Mouse (Mus musculus) 3T3-L1 (cell line): ENCODE measurements at regions not wholly inside any gene's neighbourhood (a gene's known extent, or its start where the extent isn't known, plus 50 kb on each side); places are given as distances from the start of the nearest gene placed in this dataset.
A peak's percentile ranks its signal among the peaks of the same experiment; 100 is the strongest.

Experiments used
- DNase-seq: peaks from one replicate; pipeline ENCODE4 v3.0.0-alpha.2; 2015; ENCODE audit warnings: low read depth, low spot score

- no peak for DNase-seq
These were observed 306.6 kb downstream of the Arl4a start for GRCm38 (mm10) chr12:39731177-39731576.

GRCm38 (mm10) chr12:39729255-39729654 lies 308.6 kb downstream of the Arl4a start:
- DNase-seq, result no peak

GRCm38 (mm10) chr12:39724172-39724571 lies 313.7 kb downstream of the Arl4a start:
- DNase-seq, result peak; percentile 60

- DNase-seq, result no peak
These were observed 322.7 kb downstream of the Arl4a start for GRCm38 (mm10) chr12:39715120-39715519.

GRCm38 (mm10) chr12:39714169-39714794 lies 323.5 kb downstream of the Arl4a start:
- DNase-seq, result no peak

GRCm38 (mm10) chr12:39711807-39712206 lies 326.0 kb downstream of the Arl4a start:
- no peak for DNase-seq

GRCm38 (mm10) chr12:39709850-39710249 lies 328.0 kb downstream of the Arl4a start:
- no peak for DNase-seq

GRCm38 (mm10) chr12:39697182-39697581 lies 340.6 kb downstream of the Arl4a start:
- DNase-seq, result no peak

- peak; percentile 68 for DNase-seq
These were observed 342.5 kb downstream of the Arl4a start for GRCm38 (mm10) chr12:39695322-39695721.

- no peak for DNase-seq
These were observed 345.8 kb downstream of the Arl4a start for GRCm38 (mm10) chr12:39692043-39692442.

GRCm38 (mm10) chr12:39685399-39685798 lies 352.4 kb downstream of the Arl4a start:
- DNase-seq, result no peak

GRCm38 (mm10) chr12:39682121-39682520 lies 355.7 kb downstream of the Arl4a start:
- DNase-seq, result no peak

GRCm38 (mm10) chr12:39675608-39676007 lies 362.2 kb downstream of the Arl4a start:
- DNase-seq, result no peak

GRCm38 (mm10) chr12:39667701-39668100 lies 370.1 kb downstream of the Arl4a start:
- DNase-seq, result no peak

GRCm38 (mm10) chr12:39665448-39665847 lies 372.4 kb downstream of the Arl4a start:
- peak; percentile 75 for DNase-seq

GRCm38 (mm10) chr12:39660420-39660819 lies 377.4 kb downstream of the Arl4a start:
- no peak for DNase-seq

GRCm38 (mm10) chr12:39656606-39657005 lies 381.2 kb downstream of the Arl4a start:
- DNase-seq, result no peak

GRCm38 (mm10) chr12:39648952-39649351 lies 388.9 kb downstream of the Arl4a start:
- DNase-seq, result no peak

GRCm38 (mm10) chr12:39646556-39646955 lies 391.3 kb downstream of the Arl4a start:
- no peak for DNase-seq

GRCm38 (mm10) chr12:39645581-39645980 lies 392.2 kb downstream of the Arl4a start:
- no peak for DNase-seq

- no peak for DNase-seq
These were observed 398.6 kb downstream of the Arl4a start for GRCm38 (mm10) chr12:39639246-39639645.

GRCm38 (mm10) chr12:39634337-39634736 lies 403.5 kb downstream of the Arl4a start:
- no peak for DNase-seq

- no peak for DNase-seq
These were observed 416.6 kb downstream of the Arl4a start for GRCm38 (mm10) chr12:39621266-39621665.

GRCm38 (mm10) chr12:39605289-39605688 lies 432.5 kb downstream of the Arl4a start:
- no peak for DNase-seq
